In the genomic region with DNA sequence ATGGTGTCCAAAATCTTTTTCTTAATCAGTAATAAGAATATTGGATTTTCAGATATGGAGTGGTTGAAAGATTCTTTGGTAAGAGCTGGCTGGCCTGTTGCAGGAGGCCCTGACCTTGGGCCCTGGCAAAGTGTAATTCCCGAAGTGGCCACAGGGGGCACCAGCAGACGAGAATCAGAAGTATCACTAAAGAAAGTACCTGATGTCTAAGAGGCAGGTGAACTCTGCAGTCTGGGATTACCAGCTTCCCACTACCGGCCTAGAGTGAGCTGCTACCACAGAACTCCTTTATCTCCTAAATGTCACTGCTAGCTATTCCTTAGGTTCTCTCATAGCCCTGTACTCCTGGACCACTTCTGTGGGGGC, we compare ENCODE assay signal across 9 mouse cellular contexts. TPM values are rescaled to one million over a fixed set of nuclear protein-coding genes. Genes with fewer than 3 reads are reported as not detected.
DNase-seq lines count a peak whose midpoint lies in the region; ATAC-seq lines count a peak whose summit lies in the region.
"Had no signal": no experiment of that assay in that cellular context is flagged by ENCODE, and none has a peak within 500 bp of the region (broad histone marks: within the 10 kb centered on the region; RNA-seq: fewer than 3 reads in every experiment).

No protein-coding gene starts in this region.

- H3K4me3 ChIP-seq in hindbrain, embryonic 10.5 days: no peak overlapping the region
- no peak overlapping the region for H3K4me3 ChIP-seq in hindbrain, embryonic 12.5 days
- H3K4me3 ChIP-seq in heart, embryonic 10.5 days: peak overlapping the region; percentile 18; the same call in 1 of the 2 replicates

- DNase-seq in hindbrain, embryonic 10.5 days (ENCODE audit: low spot score): peak; percentile 86
- peak; percentile 82 for DNase-seq in MN1 (ENCODE audit: low spot score)
- peak; percentile 86 for DNase-seq in cerebellum, adult 9-11 months
- DNase-seq in heart, embryonic 10.5 days (ENCODE audit: low spot score): peak; percentile 91
- DNase-seq in left cerebral cortex, postnatal 14 days (ENCODE audit: low spot score in 2 of 2): peak; percentile 83 to 85
- peak; percentile 77 for DNase-seq in retina, adult 2 months (ENCODE audit: low read depth, low spot score)
- DNase-seq in thymus, postnatal 25 days: peak; percentile 90

- no peak overlapping the region for H3K4me2 ChIP-seq in hindbrain, embryonic 12.5 days (replicated peaks)

- H3K27me3 ChIP-seq in hindbrain, embryonic 10.5 days (ENCODE audit: insufficient read depth, poor library complexity, severe bottlenecking): no peaks in the 10 kb centered on the region
- H3K27me3 ChIP-seq in hindbrain, embryonic 12.5 days: no peaks in the 10 kb centered on the region
- no peaks in the 10 kb centered on the region for H3K27me3 ChIP-seq in heart, embryonic 10.5 days (ENCODE audit: insufficient read depth, poor library complexity, severe bottlenecking)

- peaks cover 71% of the 10 kb centered on the region for H3K4me1 ChIP-seq in hindbrain, embryonic 10.5 days (replicated peaks)
- H3K4me1 ChIP-seq in hindbrain, embryonic 12.5 days: peaks cover 56% of the 10 kb centered on the region
- peaks cover 61% of the 10 kb centered on the region for H3K4me1 ChIP-seq in heart, embryonic 10.5 days

- 8% methylated on average over 3 of the region's 3 CpGs for WGBS in hindbrain, embryonic 10.5 days
- WGBS in hindbrain, embryonic 12.5 days: 2% methylated on average over 3 of the region's 3 CpGs
- WGBS in heart, embryonic 10.5 days: 3% methylated on average over 3 of the region's 3 CpGs

- H3K9ac ChIP-seq in hindbrain, embryonic 12.5 days: no peak overlapping the region

- peaks cover 33% of the 10 kb centered on the region for H3K36me3 ChIP-seq in hindbrain, embryonic 10.5 days
- H3K36me3 ChIP-seq in hindbrain, embryonic 12.5 days: peaks cover 24% of the 10 kb centered on the region; the same call in 1 of the 2 replicates
- peaks cover 38% of the 10 kb centered on the region for H3K36me3 ChIP-seq in heart, embryonic 10.5 days

- H3K9me3 ChIP-seq in hindbrain, embryonic 10.5 days: no peaks in the 10 kb centered on the region
- H3K9me3 ChIP-seq in hindbrain, embryonic 12.5 days (replicated peaks): no peaks in the 10 kb centered on the region
- H3K9me3 ChIP-seq in heart, embryonic 10.5 days: no peaks in the 10 kb centered on the region

- H3K27ac ChIP-seq in hindbrain, embryonic 10.5 days: no peak overlapping the region
- H3K27ac ChIP-seq in hindbrain, embryonic 12.5 days: no peak overlapping the region
- H3K27ac ChIP-seq in heart, embryonic 10.5 days: no peak overlapping the region
- H3K27ac ChIP-seq: macrophage had no signal

- ATAC-seq in hindbrain, embryonic 12.5 days (ENCODE audit: low FRiP score): no peak

- intact Hi-C loops in left cerebral cortex, postnatal 14 days (cut with DNase I): no loop called here

RNA-seq across cellular contexts. Expression of a gene that starts 2.6 kb away (rescaled TPM):
- 7.8 and 9.8 TPM in 2 replicates for polyA plus RNA-seq in hindbrain, embryonic 10.5 days (2016; fragmentation: Nextera tagmentation; extraction: Ambion mirVana)
- 9.8 and 11.6 TPM in 2 replicates for polyA plus RNA-seq in hindbrain, embryonic 12.5 days (2016; fragmentation: Nextera tagmentation; extraction: Ambion mirVana)
- 8.0 and 8.8 TPM in 2 replicates for polyA plus RNA-seq in heart, embryonic 10.5 days (2016; fragmentation: Nextera tagmentation; extraction: Ambion mirVana)
- total RNA-seq in left cerebral cortex, postnatal 14 days (2021): 100 to 1,000 TPM in 1 of 2 experiments, 10 to 100 TPM in 1; 90.4 to 112 TPM

RNA-seq across cellular contexts. Expression of a gene that starts 4.1 kb away (rescaled TPM):
- 67.1 and 108 TPM in 2 replicates for polyA plus RNA-seq in hindbrain, embryonic 10.5 days (2016; fragmentation: Nextera tagmentation; extraction: Ambion mirVana)
- polyA plus RNA-seq in hindbrain, embryonic 12.5 days (2016; fragmentation: Nextera tagmentation; extraction: Ambion mirVana): 140 and 159 TPM in 2 replicates
- 85.8 and 93.0 TPM in 2 replicates for polyA plus RNA-seq in heart, embryonic 10.5 days (2016; fragmentation: Nextera tagmentation; extraction: Ambion mirVana)
- total RNA-seq in left cerebral cortex, postnatal 14 days (2021): 1,000 to 10,000 TPM; 1,220 to 1,271 TPM

RNA-seq across cellular contexts. Expression of a gene that starts 21.8 kb away (rescaled TPM):
- 56.6 and 57.6 TPM in 2 replicates for polyA plus RNA-seq in hindbrain, embryonic 10.5 days (2016; fragmentation: Nextera tagmentation; extraction: Ambion mirVana)
- 39.4 and 45.1 TPM in 2 replicates for polyA plus RNA-seq in hindbrain, embryonic 12.5 days (2016; fragmentation: Nextera tagmentation; extraction: Ambion mirVana)
- 29.1 and 30.4 TPM in 2 replicates for polyA plus RNA-seq in heart, embryonic 10.5 days (2016; fragmentation: Nextera tagmentation; extraction: Ambion mirVana)
- total RNA-seq in left cerebral cortex, postnatal 14 days (2021): 10 to 100 TPM; 14.2 to 16.9 TPM

RNA-seq across cellular contexts. Expression of a gene that starts 27.8 kb away (rescaled TPM):
- 0.14 and 0.48 TPM in 2 replicates for polyA plus RNA-seq in hindbrain, embryonic 10.5 days (2016; fragmentation: Nextera tagmentation; extraction: Ambion mirVana)
- 0.25 and 0.49 TPM in 2 replicates for polyA plus RNA-seq in hindbrain, embryonic 12.5 days (2016; fragmentation: Nextera tagmentation; extraction: Ambion mirVana)
- 0.60 and 0.63 TPM in 2 replicates for polyA plus RNA-seq in heart, embryonic 10.5 days (2016; fragmentation: Nextera tagmentation; extraction: Ambion mirVana)
- total RNA-seq in left cerebral cortex, postnatal 14 days (2021): under 1 TPM; 0.55 to 0.70 TPM
- polyA plus RNA-seq: macrophage had no signal

RNA-seq across cellular contexts. Expression of a gene that starts 30.0 kb away (rescaled TPM):
- 0.13 TPM in 1 of 2 replicates, not detected in the other for polyA plus RNA-seq in hindbrain, embryonic 10.5 days (2016; fragmentation: Nextera tagmentation; extraction: Ambion mirVana)
- 0.26 and 0.29 TPM in 2 replicates for polyA plus RNA-seq in hindbrain, embryonic 12.5 days (2016; fragmentation: Nextera tagmentation; extraction: Ambion mirVana)
- 0.16 and 0.17 TPM in 2 replicates for polyA plus RNA-seq in heart, embryonic 10.5 days (2016; fragmentation: Nextera tagmentation; extraction: Ambion mirVana)
- total RNA-seq in left cerebral cortex, postnatal 14 days (2021): under 1 TPM; 0.27 to 0.51 TPM
